Mouse (Mus musculus): ENCODE measurements around the gene Gabpb1. TPM values are rescaled to one million over a fixed set of nuclear protein-coding genes. Genes with fewer than 3 reads are reported as not detected.

Gabpb1 gene
- total and polyA plus RNA-seq, 3 experiments, result 11.7 to 17.8 TPM; not detected in 1

DNA sequence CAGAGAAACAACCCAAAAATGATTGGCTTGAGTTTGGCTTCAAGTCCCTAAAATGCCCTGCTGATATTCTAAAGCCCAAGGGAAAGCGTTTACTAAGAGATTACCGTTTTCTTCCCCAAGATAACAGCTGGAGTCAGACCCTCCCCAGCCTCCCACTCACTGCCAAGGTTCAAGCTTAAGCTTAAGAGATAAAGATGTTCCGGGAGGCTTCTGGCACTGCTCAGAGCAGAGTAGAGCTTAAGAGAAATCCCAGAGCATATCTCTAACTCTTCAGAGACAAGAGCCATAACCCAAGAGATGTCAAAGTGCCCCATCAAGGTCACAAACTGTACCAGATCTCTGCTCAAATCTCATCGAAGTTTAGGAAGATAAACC lies 69.5 kb downstream of the Gabpb1 start (continued):
- TF ChIP-seq TAL1 (IDR thresholded peaks at IDR 0.05; ENCODE audit: low read length) (no peak), GATA1 (IDR thresholded peaks at IDR 0.05; ENCODE audit: low read depth, low read length) (peak; percentile 68), USF1 (IDR thresholded peaks at IDR 0.05; ENCODE audit: low read depth, low read length) (no peak), UBTF (IDR thresholded peaks at IDR 0.05; ENCODE audit: borderline replicate concordance, insufficient read depth, low read depth, low read length) (no peak), TCF12 (IDR thresholded peaks at IDR 0.05; ENCODE audit: low read depth, low read length) (peak; percentile 74), BHLHE40 (IDR thresholded peaks at IDR 0.05; ENCODE audit: borderline replicate concordance, low read depth, low read length) (peak; percentile 17; the same call in 1 of the 2 replicates), ELF1 (IDR thresholded peaks at IDR 0.05; ENCODE audit: low read depth, low read length) (no peak), USF2 (IDR thresholded peaks at IDR 0.05; ENCODE audit: borderline replicate concordance in 1 of 2, insufficient read depth in 1 of 2, low read depth in 1 of 2, low read length in 2 of 2) (no peak), NRF1 (IDR thresholded peaks at IDR 0.05; ENCODE audit: insufficient read depth, low read depth, low read length, poor library complexity, severe bottlenecking) (no peak), CHD1 (IDR thresholded peaks at IDR 0.05; ENCODE audit: low read depth, low read length) (no peak), ZKSCAN1 (IDR thresholded peaks at IDR 0.05; ENCODE audit: low read depth, low read length) (no peak)

DNA sequence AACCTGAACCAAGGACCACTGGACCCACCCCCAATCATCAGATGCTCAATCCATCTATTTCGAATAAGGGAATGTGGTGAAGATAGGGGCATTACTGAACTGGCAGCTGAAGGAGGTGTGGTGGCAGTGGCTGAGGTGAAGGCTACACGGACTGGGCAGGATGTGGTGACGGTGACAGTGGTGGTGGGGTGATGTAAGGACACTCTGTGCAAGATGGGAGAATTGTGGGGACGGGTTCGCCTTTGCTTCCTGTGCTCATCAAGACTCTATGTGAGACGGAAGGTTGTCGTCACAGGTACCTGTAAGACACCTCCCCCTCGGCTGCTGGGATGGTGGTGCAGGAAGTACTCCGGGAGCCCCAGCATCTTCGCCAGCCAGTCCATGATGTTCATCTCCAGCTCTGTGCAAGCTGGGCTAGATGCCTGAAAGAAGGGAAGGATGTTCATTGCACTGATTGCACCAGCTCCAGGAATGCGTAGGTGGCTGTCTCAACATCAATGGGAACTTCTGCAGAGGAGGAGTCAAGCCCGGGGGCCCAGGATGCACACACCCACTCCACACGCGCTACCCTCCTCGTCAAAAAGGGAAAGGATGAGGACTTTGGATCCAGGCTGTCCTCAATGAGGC lies 70.0 kb downstream of the Gabpb1 start:
- no peak overlapping the region for H3K9ac ChIP-seq (ENCODE audit: control insufficient read depth, low read depth, low read length, poor library complexity, severe bottlenecking)
- H3K4me1 ChIP-seq (ENCODE audit: control insufficient read depth in 1 of 2, insufficient read depth in 2 of 2, low read length in 2 of 2), result peaks cover 11 to 32% of the 10 kb centered on the region in 2 experiments
- H3K4me3 ChIP-seq (ENCODE audit: control insufficient read depth in 1 of 2, insufficient read depth in 1 of 2, low read depth in 2 of 2, low read length in 2 of 2), result no peak overlapping the region
- peaks cover 0 to 14% of the 10 kb centered on the region in 2 experiments; a peak in 2 of 4 replicates for H3K36me3 ChIP-seq (ENCODE audit: control insufficient read depth in 1 of 2, insufficient read depth in 2 of 2, low read length in 2 of 2)
- H3K27ac ChIP-seq (ENCODE audit: control insufficient read depth, low read depth, low read length), result 0 out of 2 replicates have a peak overlapping the region, but pooled peaks have one; percentile 20
- TF ChIP-seq MAX (IDR thresholded peaks at IDR 0.05; ENCODE audit: low read length), result no peak
- no peak for TF ChIP-seq EP300 (IDR thresholded peaks at IDR 0.05; ENCODE audit: low read depth in 1 of 2, low read length in 2 of 2)
- TF ChIP-seq USF2 (IDR thresholded peaks at IDR 0.05; ENCODE audit: borderline replicate concordance in 1 of 2, insufficient read depth in 1 of 2, low read depth in 1 of 2, low read length in 2 of 2), result no peak
- TF ChIP-seq ZKSCAN1 (IDR thresholded peaks at IDR 0.05; ENCODE audit: low read depth, low read length), result no peak
- no peak for TF ChIP-seq MYB (IDR thresholded peaks at IDR 0.05; ENCODE audit: low read depth, low read length)
- no peak for TF ChIP-seq SIN3A (IDR thresholded peaks at IDR 0.05; ENCODE audit: low read length)
- TF ChIP-seq NRF1 (IDR thresholded peaks at IDR 0.05; ENCODE audit: insufficient read depth, low read depth, low read length, poor library complexity, severe bottlenecking), result no peak
- TF ChIP-seq SMC3 (IDR thresholded peaks at IDR 0.05; ENCODE audit: low read depth, low read length), result no peak
- no peak for TF ChIP-seq POLR2AphosphoS2 (IDR thresholded peaks at IDR 0.05; ENCODE audit: low read length)
- no peak for TF ChIP-seq CHD1 (IDR thresholded peaks at IDR 0.05; ENCODE audit: low read depth, low read length)
- no peak for TF ChIP-seq KAT2A (conservative IDR thresholded peaks at IDR 0.05; ENCODE audit: low read depth, low read length)
- TF ChIP-seq MYC (IDR thresholded peaks at IDR 0.05; ENCODE audit: low read depth, low read length), result no peak
- no peak for TF ChIP-seq GATA1 (IDR thresholded peaks at IDR 0.05; ENCODE audit: low read depth, low read length)
- no peak for TF ChIP-seq MAZ (IDR thresholded peaks at IDR 0.05; ENCODE audit: low read depth, low read length)
- no peak for TF ChIP-seq ETS1 (IDR thresholded peaks at IDR 0.05; ENCODE audit: low read depth, low read length)
- no peak for TF ChIP-seq POLR2A (IDR thresholded peaks at IDR 0.05; ENCODE audit: control insufficient read depth in 1 of 2, insufficient read depth in 1 of 2, low read depth in 1 of 2, low read length in 2 of 2, poor library complexity in 1 of 2)
- TF ChIP-seq MAFK (IDR thresholded peaks at IDR 0.05; ENCODE audit: borderline replicate concordance, low read depth, low read length), result no peak
- H3K79me2 ChIP-seq (ENCODE audit: control insufficient read depth, insufficient read depth, low read length, poor library complexity), result no peaks in the 10 kb centered on the region
- no peaks in the 10 kb centered on the region for H3K9me3 ChIP-seq (replicated peaks; ENCODE audit: insufficient read depth, low read length)
- H3K27me3 ChIP-seq (ENCODE audit: control insufficient read depth in 1 of 2, insufficient read depth in 2 of 2, low read length in 2 of 2), result no peaks in the 10 kb centered on the region
- no peak for DNase-seq (ENCODE audit: low read depth, low spot score)
